Mouse (Mus musculus): ENCODE results near the gene Ccs. TPM values are rescaled to one million over a fixed set of nuclear protein-coding genes. Genes with fewer than 3 reads are reported as not detected.

Gene Ccs
- polyA plus RNA-seq, 1 experiment: 48.7 TPM

- TF ChIP-seq POLR2A (IDR thresholded peaks at IDR 0.05; ENCODE audit: extremely low read depth, insufficient read depth, low read length) (no peak), CTCF (IDR thresholded peaks at IDR 0.05; ENCODE audit: extremely low read depth, insufficient read depth, low read length) (no peak)
- H3K27ac ChIP-seq (ENCODE audit: insufficient read depth, low read length): no peak overlapping the region
These were observed 19.9 kb upstream of the Ccs start for GRCm38 (mm10) chr19:4859081-4859480.

GRCm38 (mm10) chr19:4855951-4856350, 16.8 kb upstream of the Ccs start:
- peak overlapping the region; percentile 78; the same call in 1 of the 2 replicates for H3K4me3 ChIP-seq (ENCODE audit: insufficient read depth, low read length)

More at GRCm38 (mm10) chr19:4859081-4859480, 19.9 kb upstream of the Ccs start:
- Histone ChIP-seq H3K4me3 (ENCODE audit: insufficient read depth, low read length) (no peak overlapping the region), H3K4me1 (ENCODE audit: control insufficient read depth, insufficient read depth, low read length) (peaks cover 6% of the 10 kb centered on the region; the same call in 1 of the 2 replicates)

GRCm38 (mm10) chr19:4855470-4855820, 16.3 kb upstream of the Ccs start:
- H3K27ac ChIP-seq (ENCODE audit: insufficient read depth, low read length): peak overlapping the region; percentile 62; the same call in 1 of the 2 replicates
- TF ChIP-seq POLR2A (IDR thresholded peaks at IDR 0.05; ENCODE audit: extremely low read depth, insufficient read depth, low read length) (no peak), CTCF (IDR thresholded peaks at IDR 0.05; ENCODE audit: extremely low read depth, insufficient read depth, low read length) (no peak)
- peak overlapping the region; percentile 78 for H3K4me3 ChIP-seq (ENCODE audit: insufficient read depth, low read length)
- H3K4me1 ChIP-seq (ENCODE audit: control insufficient read depth, insufficient read depth, low read length): peaks cover 6% of the 10 kb centered on the region; the same call in 1 of the 2 replicates

More at GRCm38 (mm10) chr19:4855951-4856350, 16.8 kb upstream of the Ccs start:
- TF ChIP-seq CTCF (IDR thresholded peaks at IDR 0.05; ENCODE audit: extremely low read depth, insufficient read depth, low read length) (no peak), POLR2A (IDR thresholded peaks at IDR 0.05; ENCODE audit: extremely low read depth, insufficient read depth, low read length) (no peak)
- no peak overlapping the region for H3K27ac ChIP-seq (ENCODE audit: insufficient read depth, low read length)
- H3K4me1 ChIP-seq (ENCODE audit: control insufficient read depth, insufficient read depth, low read length): peaks cover 6% of the 10 kb centered on the region; the same call in 1 of the 2 replicates

GRCm38 (mm10) chr19:4854552-4855469, 15.7 kb upstream of the Ccs start, which contains the start of gene Ctsf:
Gene Ctsf, plus strand, starts transcription at chr19:4855130.
- TF ChIP-seq CTCF (IDR thresholded peaks at IDR 0.05; ENCODE audit: extremely low read depth, insufficient read depth, low read length): no peak
- TF ChIP-seq POLR2A (IDR thresholded peaks at IDR 0.05; ENCODE audit: extremely low read depth, insufficient read depth, low read length): peak; percentile 79
- Histone ChIP-seq H3K4me3 (ENCODE audit: insufficient read depth, low read length) (peak within 1 kb of the TSS; percentile 78), H3K27ac (ENCODE audit: insufficient read depth, low read length) (peak within 1 kb of the TSS; percentile 62; the same call in 1 of the 2 replicates), H3K4me1 (ENCODE audit: control insufficient read depth, insufficient read depth, low read length) (peaks cover 6% of the 10 kb centered on the region; the same call in 1 of the 2 replicates)

- peaks cover 2% of the 10 kb centered on the region; the same call in 1 of the 2 replicates for H3K4me1 ChIP-seq (ENCODE audit: control insufficient read depth, insufficient read depth, low read length)
- TF ChIP-seq CTCF (IDR thresholded peaks at IDR 0.05; ENCODE audit: extremely low read depth, insufficient read depth, low read length): no peak
- TF ChIP-seq POLR2A (IDR thresholded peaks at IDR 0.05; ENCODE audit: extremely low read depth, insufficient read depth, low read length): no peak
- H3K27ac ChIP-seq (ENCODE audit: insufficient read depth, low read length): no peak overlapping the region
- H3K4me3 ChIP-seq (ENCODE audit: insufficient read depth, low read length): no peak overlapping the region
These were observed 11.1 kb upstream of the Ccs start for GRCm38 (mm10) chr19:4850281-4850680.

- Histone ChIP-seq H3K4me3 (ENCODE audit: insufficient read depth, low read length) (no peak overlapping the region), H3K4me1 (ENCODE audit: control insufficient read depth, insufficient read depth, low read length) (peaks cover 2% of the 10 kb centered on the region; the same call in 1 of the 2 replicates), H3K27ac (ENCODE audit: insufficient read depth, low read length) (no peak overlapping the region)
- TF ChIP-seq POLR2A (IDR thresholded peaks at IDR 0.05; ENCODE audit: extremely low read depth, insufficient read depth, low read length): no peak
- TF ChIP-seq CTCF (IDR thresholded peaks at IDR 0.05; ENCODE audit: extremely low read depth, insufficient read depth, low read length): no peak
These were observed 10.7 kb upstream of the Ccs start for GRCm38 (mm10) chr19:4849800-4850199.

DNA sequence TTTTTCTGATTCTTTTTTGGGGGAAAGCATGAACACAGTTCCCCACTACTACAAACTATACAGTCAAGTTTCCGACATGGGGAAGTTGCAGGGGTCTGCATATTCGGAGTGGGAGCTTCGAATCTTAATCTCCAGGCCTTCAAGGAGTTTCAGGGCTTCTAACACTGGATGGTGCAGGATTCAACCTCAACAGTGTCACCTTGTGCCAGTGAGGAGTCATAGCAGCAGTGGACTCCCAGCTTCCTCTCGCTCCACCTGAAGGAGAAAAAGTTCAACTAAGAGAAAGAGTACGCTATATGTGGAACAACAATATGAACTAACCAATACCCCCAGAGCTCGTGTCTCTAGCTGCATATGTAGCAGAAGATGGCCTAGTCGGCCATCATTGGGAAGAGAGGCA, 8.4 kb upstream of the Ccs start:
- TF ChIP-seq POLR2A (IDR thresholded peaks at IDR 0.05; ENCODE audit: extremely low read depth, insufficient read depth, low read length) (no peak), CTCF (IDR thresholded peaks at IDR 0.05; ENCODE audit: extremely low read depth, insufficient read depth, low read length) (peak; percentile 72)
- Histone ChIP-seq H3K4me1 (ENCODE audit: control insufficient read depth, insufficient read depth, low read length) (no peaks in the 10 kb centered on the region), H3K4me3 (ENCODE audit: insufficient read depth, low read length) (no peak overlapping the region), H3K27ac (ENCODE audit: insufficient read depth, low read length) (no peak overlapping the region)

DNA sequence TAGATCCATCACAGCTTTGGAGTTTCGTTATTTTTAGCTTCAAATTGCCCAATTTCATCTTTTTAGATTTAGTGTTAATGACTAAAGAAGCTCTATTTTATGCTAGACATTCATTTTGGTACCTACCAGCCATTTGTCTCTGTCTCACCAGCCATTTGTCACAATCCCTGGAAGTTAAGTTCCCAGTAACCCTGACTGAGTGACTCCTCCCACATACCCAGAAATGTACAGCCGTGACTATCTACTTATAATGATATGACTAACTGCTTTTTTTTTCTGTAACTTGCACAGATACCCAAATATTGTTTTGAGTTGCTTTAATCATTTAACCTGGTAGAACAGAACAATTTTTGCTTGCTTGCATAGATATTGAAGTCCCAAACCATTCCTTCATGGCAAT, 6.7 kb upstream of the Ccs start:
- Histone ChIP-seq H3K4me3 (ENCODE audit: insufficient read depth, low read length) (no peak overlapping the region), H3K4me1 (ENCODE audit: control insufficient read depth, insufficient read depth, low read length) (no peaks in the 10 kb centered on the region), H3K27ac (ENCODE audit: insufficient read depth, low read length) (no peak overlapping the region)
- TF ChIP-seq CTCF (IDR thresholded peaks at IDR 0.05; ENCODE audit: extremely low read depth, insufficient read depth, low read length) (no peak), POLR2A (IDR thresholded peaks at IDR 0.05; ENCODE audit: extremely low read depth, insufficient read depth, low read length) (no peak)

GRCm38 (mm10) chr19:4842611-4843010, 3.5 kb upstream of the Ccs start:
- Histone ChIP-seq H3K4me1 (ENCODE audit: control insufficient read depth, insufficient read depth, low read length) (no peaks in the 10 kb centered on the region; the same call in 1 of the 2 replicates), H3K4me3 (ENCODE audit: insufficient read depth, low read length) (no peak overlapping the region), H3K27ac (ENCODE audit: insufficient read depth, low read length) (no peak overlapping the region)
- TF ChIP-seq CTCF (IDR thresholded peaks at IDR 0.05; ENCODE audit: extremely low read depth, insufficient read depth, low read length) (no peak), POLR2A (IDR thresholded peaks at IDR 0.05; ENCODE audit: extremely low read depth, insufficient read depth, low read length) (no peak)

All from cortical plate, adult 2 months (tissue).